Mouse (Mus musculus) liver, postnatal 0 days (tissue): ENCODE data around the gene Tas1r2.

Source experiments
- CTCF ChIP-seq: sonication (generic); IDR thresholded peaks from 2 replicates; pipeline ENCODE4 v1.5.1; 2016; ENCODE audit warnings: antibody characterized with exemption, low read depth
- EP300 ChIP-seq: IDR thresholded peaks from 2 replicates; pipeline ENCODE4 v1.6.1; 2016; ENCODE audit warnings: antibody characterized with exemption, low read depth, mild to moderate bottlenecking

- TF ChIP-seq EP300 (no peak), CTCF (peak; percentile 50)
Measured at GRCm38 (mm10) chr4:139646916-139647315, 6.4 kb upstream of the Tas1r2 start.
